Mouse (Mus musculus) forebrain, embryonic 13.5 days (tissue): Measurements from ENCODE around the gene Gpr62. TPM values are rescaled to one million over a fixed set of nuclear protein-coding genes. Genes with fewer than 3 reads are reported as not detected.

Experiments
- polyA plus RNA-seq: library from polyadenylated mRNA; unstranded; fragments of >200 nt; fragmentation: Nextera tagmentation; extraction: Ambion mirVana; gene quantifications from 2 replicates; pipeline ENCODE4 v1.2.1, GENCODE M21; 2015

Gpr62 gene
- polyA plus RNA-seq, 1 experiment from 2014 or later: 0.45 TPM

Other genes with a start within 250 kb of the Gpr62 start
- gene Tlr9, start 243.3 kb downstream of the Gpr62 start, polyA plus RNA-seq: not detected in 2 replicates
- 86.8 and 87.7 TPM in 2 replicates for gene Alas1, start 217.3 kb downstream of the Gpr62 start, polyA plus RNA-seq
- gene Poc1a, start 184.9 kb downstream of the Gpr62 start, polyA plus RNA-seq: 17.7 and 21.6 TPM in 2 replicates
- gene Dusp7, start 97.3 kb downstream of the Gpr62 start, polyA plus RNA-seq: 7.1 and 8.7 TPM in 2 replicates
- 793 and 845 TPM in 2 replicates for gene Rpl29, start 36.5 kb downstream of the Gpr62 start, polyA plus RNA-seq
- gene Acy1, start 27.6 kb downstream of the Gpr62 start, polyA plus RNA-seq: 35.8 and 42.2 TPM in 2 replicates
- 3.0 and 4.3 TPM in 2 replicates for gene Abhd14b, start 18.5 kb downstream of the Gpr62 start, polyA plus RNA-seq
- gene Abhd14a, start 18.3 kb downstream of the Gpr62 start, polyA plus RNA-seq: 40.5 and 50.9 TPM in 2 replicates
- 243 and 274 TPM in 2 replicates for gene Pcbp4, start 12.6 kb downstream of the Gpr62 start, polyA plus RNA-seq
- 52.8 and 58.5 TPM in 2 replicates for gene Rrp9, start 10.0 kb upstream of the Gpr62 start, polyA plus RNA-seq
- 0.23 and 0.70 TPM in 2 replicates for gene Parp3, start 11.0 kb upstream of the Gpr62 start, polyA plus RNA-seq
- gene Iqcf1, start 34.0 kb upstream of the Gpr62 start, polyA plus RNA-seq: not detected in 2 replicates
- not detected in 2 replicates for gene Iqcf5, start 48.6 kb upstream of the Gpr62 start, polyA plus RNA-seq
- gene Iqcf3, start 95.7 kb upstream of the Gpr62 start, polyA plus RNA-seq: not detected in 2 replicates
- gene Iqcf4, start 105.1 kb upstream of the Gpr62 start, polyA plus RNA-seq: not detected in 2 replicates
- not detected in 2 replicates for gene Iqcf6, start 160.6 kb upstream of the Gpr62 start, polyA plus RNA-seq
- gene Grm2, start 190.1 kb upstream of the Gpr62 start, polyA plus RNA-seq: 4.4 and 5.5 TPM in 2 replicates
- 28.5 and 29.4 TPM in 2 replicates for gene Tex264, start 220.0 kb upstream of the Gpr62 start, polyA plus RNA-seq